Mouse (Mus musculus): ENCODE measurements around the gene Myl6b.
A peak's percentile ranks its signal among the peaks of the same experiment; 100 is the strongest.

The Myl6b gene

GRCm38 (mm10) chr10:128498590-128498989, at the start of gene Myl6b:
TSS of gene Myl6b (minus strand) at chr10:128498685.
- DNase-seq (ENCODE audit: low spot score): peak; percentile 92

GRCm38 (mm10) chr10:128547361-128548032, 49.0 kb upstream of the Myl6b start, which contains the start of gene Zc3h10:
TSS of gene Zc3h10 (minus strand) at chr10:128547774.
- peak; percentile 96 for DNase-seq (ENCODE audit: low spot score)

GRCm38 (mm10) chr10:128546787-128547186, 48.3 kb upstream of the Myl6b start:
- DNase-seq (ENCODE audit: low spot score): no peak

- DNase-seq (ENCODE audit: low spot score): peak; percentile 69
Observed at GRCm38 (mm10) chr10:128546361-128546760, 47.9 kb upstream of the Myl6b start.

- no peak for DNase-seq (ENCODE audit: low spot score)
Observed at GRCm38 (mm10) chr10:128545570-128545898, 47.0 kb upstream of the Myl6b start.

GRCm38 (mm10) chr10:128544674-128545569, 46.4 kb upstream of the Myl6b start:
- no peak for DNase-seq (ENCODE audit: low spot score)

- no peak for DNase-seq (ENCODE audit: low spot score)
Observed at GRCm38 (mm10) chr10:128544151-128544657, 45.7 kb upstream of the Myl6b start.

GRCm38 (mm10) chr10:128543100-128543499, 44.6 kb upstream of the Myl6b start:
- no peak for DNase-seq (ENCODE audit: low spot score)

GRCm38 (mm10) chr10:128538340-128538870, 39.9 kb upstream of the Myl6b start:
- no peak for DNase-seq (ENCODE audit: low spot score)

- DNase-seq (ENCODE audit: low spot score): peak; percentile 96
Observed at GRCm38 (mm10) chr10:128536266-128536940, 37.9 kb upstream of the Myl6b start.

- DNase-seq (ENCODE audit: low spot score): no peak
Observed at GRCm38 (mm10) chr10:128535624-128536265, 37.3 kb upstream of the Myl6b start.

GRCm38 (mm10) chr10:128535206-128535605, 36.7 kb upstream of the Myl6b start:
- no peak for DNase-seq (ENCODE audit: low spot score)

- no peak for DNase-seq (ENCODE audit: low spot score)
Observed at GRCm38 (mm10) chr10:128526366-128527356, 28.2 kb upstream of the Myl6b start.

GRCm38 (mm10) chr10:128525671-128526308, 27.3 kb upstream of the Myl6b start, which contains the start of gene Esyt1:
TSS of gene Esyt1 (minus strand) at chr10:128525871.
- peak; percentile 99 for DNase-seq (ENCODE audit: low spot score)

- peak; percentile 52 for DNase-seq (ENCODE audit: low spot score)
Observed at GRCm38 (mm10) chr10:128524732-128525662, 26.5 kb upstream of the Myl6b start.

- DNase-seq (ENCODE audit: low spot score): no peak
Observed at GRCm38 (mm10) chr10:128524111-128524731, 25.7 kb upstream of the Myl6b start.

- no peak for DNase-seq (ENCODE audit: low spot score)
Observed at GRCm38 (mm10) chr10:128522351-128522750, 23.9 kb upstream of the Myl6b start.

GRCm38 (mm10) chr10:128520591-128520990, 22.1 kb upstream of the Myl6b start:
- no peak for DNase-seq (ENCODE audit: low spot score)
